Mouse (Mus musculus) olfactory bulb, adult 2 months (tissue): Measurements from ENCODE around the gene Lrig2. TPM values are rescaled to one million over a fixed set of nuclear protein-coding genes. Genes with fewer than 3 reads are reported as not detected.
A peak's percentile ranks its signal among the peaks of the same experiment; 100 is the strongest.

ENCODE experiments used
- H3K27ac ChIP-seq: fragments of 200-500 bp; 2 replicates; pipeline ENCODE4 v1.5.1; 2012; ENCODE audit warnings: low read depth, low read length; ENCODE audit not compliant: insufficient read depth
- H3K4me1 ChIP-seq: fragments of 200-500 bp; 2 replicates; pipeline ENCODE4 v1.6.1; 2012; ENCODE audit warnings: low read length; ENCODE audit not compliant: control insufficient read depth, insufficient read depth
- H3K4me3 ChIP-seq: fragments of 200-500 bp; 2 replicates; pipeline ENCODE4 v1.5.1; 2012; ENCODE audit warnings: mild to moderate bottlenecking, low read depth, low read length, moderate library complexity; ENCODE audit not compliant: insufficient read depth
- CTCF ChIP-seq: fragments of 200-500 bp; IDR thresholded peaks from 2 replicates; pipeline ENCODE4 v1.5.1; 2012; ENCODE audit warnings: low read depth, mild to moderate bottlenecking, low read length, moderate library complexity; ENCODE audit not compliant: insufficient read depth
- POLR2A ChIP-seq: fragments of 200-500 bp; IDR thresholded peaks from 2 replicates; pipeline ENCODE4 v1.6.1; 2012; ENCODE audit warnings: mild to moderate bottlenecking, low read depth, low read length, moderate library complexity; ENCODE audit not compliant: insufficient read depth
- WGBS: fragments of 180-500 bp; shearing (Covaris S2); methylation state at CpG from one replicate; pipeline ENCODE4 v1.1.7; 2018; 5-methylcytosine and 5-hydroxymethylcytosine counted together
- polyA plus RNA-seq: library from polyadenylated mRNA; stranded (reverse); fragments of >200 nt; gene quantifications from 2 replicates; pipeline ENCODE4 v1.2.4, GENCODE M21; 2012; ENCODE audit warnings: low replicate concordance; ENCODE audit not compliant: missing spikeins, insufficient read depth, insufficient read length

The Lrig2 gene
- polyA plus RNA-seq, 1 experiment, result not detected

DNA sequence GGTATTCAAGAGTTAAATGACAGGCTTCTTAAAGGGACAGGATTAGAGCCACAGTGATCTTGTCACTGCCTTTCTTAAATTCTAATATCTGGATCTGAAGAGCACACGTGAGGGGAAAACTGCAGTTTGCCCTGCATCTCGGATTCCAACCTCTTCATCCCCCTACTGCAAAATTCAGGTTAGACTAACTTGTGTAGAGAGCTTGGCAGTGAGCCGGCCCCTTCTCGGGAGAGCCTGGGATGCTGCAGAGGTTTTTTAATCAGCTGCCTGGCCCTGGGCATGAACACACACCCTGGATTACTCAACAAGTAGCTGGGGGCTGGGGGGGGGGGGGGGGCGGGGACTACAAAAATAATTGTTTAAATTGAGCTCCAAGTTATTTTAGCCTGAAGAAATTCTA is 69.4 kb downstream of the Lrig2 start:
- Histone ChIP-seq H3K27ac (0 out of 2 replicates have a peak overlapping the region, but pooled peaks have one; percentile 26), H3K4me3 (no peak overlapping the region), H3K4me1 (peaks cover 13% of the 10 kb centered on the region)
- WGBS, result 5% methylated on average over 5 of the region's 5 CpGs
- TF ChIP-seq CTCF (no peak), POLR2A (no peak)

DNA sequence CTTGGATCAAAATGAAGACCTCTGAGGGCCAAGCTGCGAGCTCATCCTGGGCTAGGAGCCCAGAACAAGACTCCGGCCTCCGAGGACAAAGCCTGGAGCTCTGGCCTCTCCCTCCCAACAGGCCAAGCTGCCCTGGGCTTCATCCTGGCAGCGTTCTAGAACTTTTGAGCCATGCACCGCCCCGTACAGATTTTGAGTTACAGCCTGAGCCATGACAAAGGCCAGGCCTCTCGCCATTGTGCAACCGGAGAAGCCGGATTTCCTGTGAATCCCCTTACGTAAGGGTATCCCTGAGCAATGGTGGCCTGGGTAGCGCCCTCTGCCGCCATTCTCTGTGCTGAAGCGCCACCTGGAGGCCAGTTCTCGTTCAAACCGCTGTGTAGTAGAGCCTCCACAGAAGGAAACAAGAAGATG is 69.8 kb downstream of the Lrig2 start:
- TF ChIP-seq CTCF (peak; percentile 90), POLR2A (no peak)
- Histone ChIP-seq H3K4me1 (peaks cover 15% of the 10 kb centered on the region), H3K27ac (peak overlapping the region; percentile 50; the same call in 1 of the 2 replicates), H3K4me3 (peak overlapping the region; percentile 45)
- WGBS, result 3% methylated on average over 15 of the region's 15 CpGs

- H3K4me3 ChIP-seq, result peak overlapping the region; percentile 45
- peak overlapping the region; percentile 50; the same call in 1 of the 2 replicates for H3K27ac ChIP-seq
- H3K4me1 ChIP-seq, result peaks cover 15% of the 10 kb centered on the region
- WGBS, result 77% methylated on average over 7 of the region's 7 CpGs
- TF ChIP-seq CTCF (no peak), POLR2A (no peak)
Measured at GRCm38 (mm10) chr3:104441435-104441834, 70.3 kb downstream of the Lrig2 start.

DNA sequence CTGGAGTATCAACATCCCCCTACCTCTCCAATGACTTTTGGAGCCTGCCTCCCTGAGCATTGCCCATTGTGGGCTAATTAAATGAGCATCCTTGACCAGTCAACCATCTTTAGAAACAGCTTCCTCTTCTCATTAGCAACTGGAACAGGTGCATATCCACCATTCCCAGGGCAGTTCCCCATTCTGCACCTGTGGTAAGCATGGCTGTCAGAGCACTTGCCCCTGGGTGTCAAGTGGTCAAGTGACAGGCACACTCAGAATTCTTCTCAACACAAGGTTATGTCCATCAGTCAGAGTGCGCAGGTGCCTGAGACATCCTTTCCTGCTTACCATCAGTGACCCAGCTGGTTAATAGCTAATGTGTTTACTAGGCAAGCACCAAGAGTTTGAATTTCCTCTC is 72.9 kb downstream of the Lrig2 start:
- Histone ChIP-seq H3K4me3 (no peak overlapping the region), H3K27ac (no peak overlapping the region), H3K4me1 (peaks cover 14% of the 10 kb centered on the region)
- 97% methylated on average over 1 of the region's 1 CpGs for WGBS
- no peak for TF ChIP-seq CTCF
- no peak for TF ChIP-seq POLR2A

DNA sequence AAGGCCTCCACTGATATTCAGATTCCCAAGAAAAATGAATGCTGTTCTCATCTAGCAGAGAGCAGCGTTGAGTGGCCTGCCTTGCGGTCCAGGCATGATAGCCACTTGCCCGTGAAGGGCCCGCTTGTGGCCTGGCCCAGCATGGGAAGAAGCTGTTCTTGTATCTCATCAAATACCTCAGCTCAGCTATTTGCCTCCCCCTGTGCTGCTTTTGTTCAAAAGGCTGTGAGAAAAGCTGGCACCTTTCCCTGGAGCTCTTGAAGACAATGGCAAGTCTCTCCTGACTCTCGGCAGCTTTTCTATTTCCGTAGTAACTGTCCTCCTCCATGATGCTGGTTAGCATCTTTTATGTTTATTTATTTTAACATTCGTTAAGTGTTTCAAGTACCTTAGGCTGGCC is 74.1 kb downstream of the Lrig2 start:
- TF ChIP-seq CTCF, result no peak
- no peak for TF ChIP-seq POLR2A
- Histone ChIP-seq H3K4me3 (no peak overlapping the region), H3K27ac (no peak overlapping the region), H3K4me1 (peaks cover 14% of the 10 kb centered on the region)
- WGBS, result 43% methylated on average over 7 of the region's 7 CpGs

DNA sequence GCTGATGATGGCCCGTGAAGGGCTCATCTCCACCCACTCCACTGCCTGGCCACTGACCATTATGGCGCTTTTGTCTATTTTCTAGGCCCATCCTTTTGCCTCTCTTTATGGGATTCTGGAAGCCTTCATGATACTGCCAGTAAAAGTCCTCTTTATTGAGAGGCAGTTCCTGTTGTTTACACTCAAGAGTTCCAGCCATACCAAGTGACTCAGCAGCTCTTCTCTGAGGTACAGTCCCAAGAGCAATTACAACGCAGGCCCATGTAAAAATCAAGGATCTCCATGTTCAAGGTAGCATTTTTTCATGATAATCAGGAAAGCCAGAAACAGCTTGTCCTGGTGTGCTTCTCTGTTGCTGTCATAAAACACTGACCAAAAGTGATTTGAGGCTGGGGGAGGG is 75.8 kb downstream of the Lrig2 start:
- no peak for TF ChIP-seq POLR2A
- TF ChIP-seq CTCF, result no peak
- 96% methylated on average over 3 of the region's 3 CpGs for WGBS
- H3K4me1 ChIP-seq, result peaks cover 18% of the 10 kb centered on the region
- no peak overlapping the region for H3K27ac ChIP-seq
- no peak overlapping the region for H3K4me3 ChIP-seq

- no peak overlapping the region for H3K4me3 ChIP-seq
- TF ChIP-seq POLR2A (no peak), CTCF (no peak)
- WGBS, result 10% methylated on average over 9 of the region's 9 CpGs
- no peak overlapping the region for H3K27ac ChIP-seq
- H3K4me1 ChIP-seq, result peaks cover 19% of the 10 kb centered on the region
Measured at GRCm38 (mm10) chr3:104434246-104434696, 77.4 kb downstream of the Lrig2 start.

DNA sequence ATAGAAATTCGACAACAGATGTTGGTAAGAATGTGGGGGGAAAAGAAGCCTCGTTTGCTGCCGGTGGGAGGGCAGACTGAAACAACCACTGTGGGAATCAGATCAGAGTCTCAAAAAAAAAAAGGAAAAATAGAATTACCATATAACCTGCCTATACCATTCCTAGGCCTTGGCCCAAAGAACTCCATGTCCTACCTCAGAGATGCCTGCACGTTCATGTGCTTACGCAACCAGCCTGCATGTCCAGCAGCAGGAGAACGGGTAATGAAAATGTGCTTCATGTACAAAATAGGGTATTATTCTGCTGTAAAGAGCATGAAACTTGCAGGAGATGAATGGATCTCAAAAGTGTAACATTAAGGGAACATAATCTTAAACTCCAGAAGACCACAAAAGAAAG is 79.1 kb downstream of the Lrig2 start:
- H3K27ac ChIP-seq, result no peak overlapping the region
- no peak for TF ChIP-seq CTCF
- no peak for TF ChIP-seq POLR2A
- WGBS, result 74% methylated on average over 6 of the region's 6 CpGs

DNA sequence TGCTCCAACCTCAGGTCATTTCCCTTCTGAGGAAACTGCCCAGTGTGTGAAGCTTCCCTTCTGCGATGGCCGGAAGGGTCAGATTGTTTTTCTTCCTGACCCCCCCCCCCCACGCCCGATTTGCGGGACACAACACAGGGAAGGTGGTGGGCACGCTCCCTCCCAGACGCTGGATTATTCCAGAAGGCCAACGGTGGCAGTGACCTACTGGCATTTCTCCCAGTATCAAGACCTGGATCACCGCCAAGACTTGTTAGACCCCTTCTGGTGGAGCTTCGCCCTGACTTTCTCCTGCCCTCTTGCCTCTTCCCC is 79.9 kb downstream of the Lrig2 start:
- Histone ChIP-seq H3K4me3 (no peak overlapping the region), H3K27ac (no peak overlapping the region), H3K4me1 (peaks cover 15% of the 10 kb centered on the region)
- 28% methylated on average over 10 of the region's 10 CpGs for WGBS
- TF ChIP-seq POLR2A (no peak), CTCF (no peak)

More for the DNA sequence above, 79.1 kb downstream of the Lrig2 start:
- Histone ChIP-seq H3K4me1 (peaks cover 19% of the 10 kb centered on the region), H3K4me3 (no peak overlapping the region)
